26 mouse cellular contexts compared by ENCODE assay signal in genomic region chr5:92019960-92020359, GRCm38 (mm10). TPM values are rescaled to one million over a fixed set of nuclear protein-coding genes. Genes with fewer than 3 reads are reported as not detected.
"Had no signal": no experiment of that assay in that cellular context is flagged by ENCODE, and none has a peak within 500 bp of the region (broad histone marks: within the 10 kb centered on the region; RNA-seq: fewer than 3 reads in every experiment).

No protein-coding gene starts in this region.

- ATAC-seq: liver, embryonic 12.5 days; midbrain, embryonic 16.5 days had no signal

- H3K9me3 ChIP-seq: liver, embryonic 12.5 days; midbrain, embryonic 10.5 days; midbrain, embryonic 12.5 days; neural tube, embryonic 13.5 days; neural tube, embryonic 15.5 days had no signal

- H3K4me3 ChIP-seq: liver, embryonic 12.5 days; midbrain, embryonic 10.5 days; midbrain, embryonic 12.5 days; myocyte; neural tube, embryonic 13.5 days; neural tube, embryonic 15.5 days had no signal

- H3K9ac ChIP-seq: liver, embryonic 12.5 days; liver, embryonic 14.5 days; lung, embryonic 14.5 days; midbrain, embryonic 12.5 days; neural tube, embryonic 13.5 days; neural tube, embryonic 15.5 days had no signal

- H3K36me3 ChIP-seq: liver, embryonic 12.5 days; midbrain, embryonic 10.5 days; midbrain, embryonic 12.5 days; neural tube, embryonic 13.5 days; neural tube, embryonic 15.5 days had no signal

- H3K4me1 ChIP-seq: liver, embryonic 12.5 days; midbrain, embryonic 10.5 days; midbrain, embryonic 12.5 days; neural tube, embryonic 13.5 days; neural tube, embryonic 15.5 days had no signal

- DNase-seq: lung, adult 18-20 months; lung, embryonic 14.5 days; lung, postnatal 4 days; midbrain, embryonic 14.5 days; right cerebral cortex, adult 18-20 months; right cerebral cortex, postnatal 25 days; right cerebral cortex, postnatal 4 days; spleen, adult 18-20 months; thymus, adult 18-20 months; thymus, postnatal 14 days; thymus, postnatal 36 days had no signal

- H3K27ac ChIP-seq: liver, embryonic 12.5 days; liver, embryonic 14.5 days; midbrain, embryonic 10.5 days; midbrain, embryonic 12.5 days; neural tube, embryonic 13.5 days; neural tube, embryonic 15.5 days had no signal

- H3K27me3 ChIP-seq: midbrain, embryonic 12.5 days; neural tube, embryonic 13.5 days; neural tube, embryonic 15.5 days had no signal

RNA-seq across cellular contexts. Expression of gene Odaph, which starts 32.7 kb away (rescaled TPM):
- total RNA-seq: megakaryocyte-erythroid progenitor cell, adult 5-6 weeks had no signal
- polyA plus RNA-seq: liver, embryonic 12.5 days; liver, embryonic 14.5 days; liver, embryonic 16.5 days; lung, embryonic 14.5 days; lung, embryonic 16.5 days; midbrain, embryonic 10.5 days; midbrain, embryonic 12.5 days; midbrain, embryonic 16.5 days; myocyte; neural tube, embryonic 11.5 days; neural tube, embryonic 13.5 days; small intestine, adult 2 months; stomach, embryonic 14.5 days; thymus, postnatal 0 days had no signal
